Mouse (Mus musculus) ES-CJ7 (cell line): ENCODE measurements at regions not wholly inside any gene's neighbourhood (a gene's known extent, or its start where the extent isn't known, plus 50 kb on each side); places are given as distances from the start of the nearest gene placed in this dataset.

Source experiments
- DNase-seq: peaks from one replicate; pipeline ENCODE4 v3.0.0; 2011; ENCODE audit warnings: low read depth, low spot score

- no peak for DNase-seq
Observed at GRCm38 (mm10) chrX:61432276-61432675, 246.9 kb upstream of the Cdr1 start.

GRCm38 (mm10) chrX:61425316-61425715 is 240.0 kb upstream of the Cdr1 start:
- DNase-seq, result no peak

GRCm38 (mm10) chrX:61393154-61393553 is 207.8 kb upstream of the Cdr1 start:
- peak; percentile 72 for DNase-seq

- DNase-seq, result no peak
Observed at GRCm38 (mm10) chrX:61391627-61392026, 206.3 kb upstream of the Cdr1 start.
